Mouse (Mus musculus) brain, embryonic 18.5 days (tissue): Measurements from ENCODE around the gene Dab1.

ENCODE experiments used
- DNase-seq: peaks from one replicate; pipeline ENCODE4 v3.0.0-alpha.2; 2012; ENCODE audit warnings: low read depth, low spot score

Dab1 gene

GRCm38 (mm10) chr4:104509230-104509985 is 890.2 kb downstream of the Dab1 start:
- DNase-seq, result no peak

- DNase-seq, result no peak
Measured at GRCm38 (mm10) chr4:104511855-104512254, 892.7 kb downstream of the Dab1 start.

- DNase-seq, result no peak
Measured at GRCm38 (mm10) chr4:104512513-104512912, 893.4 kb downstream of the Dab1 start.

- no peak for DNase-seq
Measured at GRCm38 (mm10) chr4:104513622-104514021, 894.5 kb downstream of the Dab1 start.

- DNase-seq, result no peak
Measured at GRCm38 (mm10) chr4:104514568-104515000, 895.4 kb downstream of the Dab1 start.

GRCm38 (mm10) chr4:104515681-104516080 is 896.5 kb downstream of the Dab1 start:
- DNase-seq, result no peak

- no peak for DNase-seq
Measured at GRCm38 (mm10) chr4:104522324-104522723, 903.2 kb downstream of the Dab1 start.

GRCm38 (mm10) chr4:104523776-104524175 is 904.6 kb downstream of the Dab1 start:
- no peak for DNase-seq

GRCm38 (mm10) chr4:104529905-104530646 is 910.9 kb downstream of the Dab1 start:
- DNase-seq, result no peak

- DNase-seq, result no peak
Measured at GRCm38 (mm10) chr4:104532846-104533245, 913.7 kb downstream of the Dab1 start.

- no peak for DNase-seq
Measured at GRCm38 (mm10) chr4:104538420-104538819, 919.3 kb downstream of the Dab1 start.

GRCm38 (mm10) chr4:104539047-104539446 is 919.9 kb downstream of the Dab1 start:
- DNase-seq, result no peak

- no peak for DNase-seq
Measured at GRCm38 (mm10) chr4:104547091-104547490, 927.9 kb downstream of the Dab1 start.

GRCm38 (mm10) chr4:104548287-104548686 is 929.1 kb downstream of the Dab1 start:
- no peak for DNase-seq

- DNase-seq, result no peak
Measured at GRCm38 (mm10) chr4:104550581-104551205, 931.5 kb downstream of the Dab1 start.

GRCm38 (mm10) chr4:104551390-104552070 is 932.4 kb downstream of the Dab1 start:
- no peak for DNase-seq

- DNase-seq, result no peak
Measured at GRCm38 (mm10) chr4:104555408-104555807, 936.2 kb downstream of the Dab1 start.

- DNase-seq, result no peak
Measured at GRCm38 (mm10) chr4:104563512-104563911, 944.4 kb downstream of the Dab1 start.

- DNase-seq, result no peak
Measured at GRCm38 (mm10) chr4:104570523-104570922, 951.4 kb downstream of the Dab1 start.

- DNase-seq, result no peak
Measured at GRCm38 (mm10) chr4:104572440-104572839, 953.3 kb downstream of the Dab1 start.

- DNase-seq, result no peak
Measured at GRCm38 (mm10) chr4:104573419-104573818, 954.3 kb downstream of the Dab1 start.

GRCm38 (mm10) chr4:104578370-104578769 is 959.2 kb downstream of the Dab1 start:
- DNase-seq, result no peak
